Mouse (Mus musculus): ENCODE measurements around the gene Stx6. TPM values are rescaled to one million over a fixed set of nuclear protein-coding genes. Genes with fewer than 3 reads are reported as not detected.

The Stx6 gene
- polyA plus RNA-seq, 1 experiment: 32.4 TPM

DNA sequence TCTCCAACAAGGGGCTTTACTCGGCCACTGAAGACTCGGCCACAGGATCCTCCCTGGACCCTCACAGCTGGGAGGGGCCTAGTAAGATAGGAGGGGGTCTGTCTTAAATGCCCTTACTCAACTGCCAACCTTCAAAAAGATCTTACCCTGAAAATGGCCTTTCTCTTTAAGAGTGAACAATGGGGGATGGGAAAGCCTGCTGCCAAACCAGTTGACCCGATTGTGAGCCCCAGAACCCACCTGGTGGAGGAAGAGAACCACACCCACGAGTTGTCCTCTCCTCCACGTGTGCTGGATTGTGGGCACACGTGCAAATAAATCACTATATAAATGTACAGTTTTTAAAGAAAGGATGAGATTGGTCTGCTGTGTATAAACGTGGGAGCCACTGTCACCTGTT is 46.8 kb downstream of the Stx6 start:
- Histone ChIP-seq H3K4me3 (ENCODE audit: low read depth, low read length) (no peak overlapping the region), H3K27ac (ENCODE audit: insufficient read depth, low read depth, low read length) (no peak overlapping the region), H3K27me3 (ENCODE audit: control insufficient read depth, insufficient read depth, low read length) (no peaks in the 10 kb centered on the region), H3K4me1 (ENCODE audit: control insufficient read depth, insufficient read depth, insufficient read length, low read length) (peaks cover 22% of the 10 kb centered on the region), H3K36me3 (ENCODE audit: control insufficient read depth, insufficient read depth, low read length) (peaks cover 5% of the 10 kb centered on the region; the same call in 1 of the 2 replicates)
- TF ChIP-seq POLR2A (IDR thresholded peaks at IDR 0.05; ENCODE audit: low read depth, low read length) (no peak), CTCF (IDR thresholded peaks at IDR 0.05; ENCODE audit: extremely low read depth, insufficient read length, insufficient replicate concordance, low read depth, low read length) (no peak)
- WGBS: 60% methylated on average over 7 of the region's 7 CpGs

- no peak for TF ChIP-seq CTCF (IDR thresholded peaks at IDR 0.05; ENCODE audit: extremely low read depth, insufficient read length, insufficient replicate concordance, low read depth, low read length)
- no peak for TF ChIP-seq POLR2A (IDR thresholded peaks at IDR 0.05; ENCODE audit: low read depth, low read length)
- Histone ChIP-seq H3K27ac (ENCODE audit: insufficient read depth, low read depth, low read length) (no peak overlapping the region), H3K36me3 (ENCODE audit: control insufficient read depth, insufficient read depth, low read length) (peaks cover 5% of the 10 kb centered on the region; the same call in 1 of the 2 replicates), H3K4me1 (ENCODE audit: control insufficient read depth, insufficient read depth, insufficient read length, low read length) (peaks cover 17% of the 10 kb centered on the region), H3K27me3 (ENCODE audit: control insufficient read depth, insufficient read depth, low read length) (no peaks in the 10 kb centered on the region), H3K4me3 (ENCODE audit: low read depth, low read length) (no peak overlapping the region)
- WGBS: 81% methylated on average over 19 of the region's 19 CpGs
Measured at GRCm38 (mm10) chr1:155205822-155206660, 47.5 kb downstream of the Stx6 start.

- H3K36me3 ChIP-seq (ENCODE audit: control insufficient read depth, insufficient read depth, low read length): peaks cover 5% of the 10 kb centered on the region; the same call in 1 of the 2 replicates
- no peak overlapping the region for H3K27ac ChIP-seq (ENCODE audit: insufficient read depth, low read depth, low read length)
- H3K27me3 ChIP-seq (ENCODE audit: control insufficient read depth, insufficient read depth, low read length): no peaks in the 10 kb centered on the region
- TF ChIP-seq POLR2A (IDR thresholded peaks at IDR 0.05; ENCODE audit: low read depth, low read length): no peak
- TF ChIP-seq CTCF (IDR thresholded peaks at IDR 0.05; ENCODE audit: extremely low read depth, insufficient read length, insufficient replicate concordance, low read depth, low read length): no peak
- peaks cover 3% of the 10 kb centered on the region for H3K4me1 ChIP-seq (ENCODE audit: control insufficient read depth, insufficient read depth, insufficient read length, low read length)
- 68% methylated on average over 3 of the region's 3 CpGs for WGBS
- H3K4me3 ChIP-seq (ENCODE audit: low read depth, low read length): no peak overlapping the region
Measured at GRCm38 (mm10) chr1:155207859-155208258, 49.3 kb downstream of the Stx6 start.

- Histone ChIP-seq H3K27me3 (ENCODE audit: control insufficient read depth, insufficient read depth, low read length) (no peaks in the 10 kb centered on the region), H3K4me1 (ENCODE audit: control insufficient read depth, insufficient read depth, insufficient read length, low read length) (peaks cover 3% of the 10 kb centered on the region; the same call in 1 of the 2 replicates), H3K4me3 (ENCODE audit: low read depth, low read length) (no peak overlapping the region), H3K36me3 (ENCODE audit: control insufficient read depth, insufficient read depth, low read length) (peaks cover 5% of the 10 kb centered on the region; the same call in 1 of the 2 replicates), H3K27ac (ENCODE audit: insufficient read depth, low read depth, low read length) (no peak overlapping the region)
- no peak for TF ChIP-seq POLR2A (IDR thresholded peaks at IDR 0.05; ENCODE audit: low read depth, low read length)
- no peak for TF ChIP-seq CTCF (IDR thresholded peaks at IDR 0.05; ENCODE audit: extremely low read depth, insufficient read length, insufficient replicate concordance, low read depth, low read length)
- WGBS: 30% methylated on average over 11 of the region's 11 CpGs
Measured at GRCm38 (mm10) chr1:155210011-155210763, 51.7 kb downstream of the Stx6 start.

GRCm38 (mm10) chr1:155211017-155211416 is 52.5 kb downstream of the Stx6 start:
- no peaks in the 10 kb centered on the region for H3K27me3 ChIP-seq (ENCODE audit: control insufficient read depth, insufficient read depth, low read length)
- H3K4me3 ChIP-seq (ENCODE audit: low read depth, low read length): no peak overlapping the region
- 66% methylated on average over 7 of the region's 7 CpGs for WGBS
- H3K36me3 ChIP-seq (ENCODE audit: control insufficient read depth, insufficient read depth, low read length): peaks cover 5% of the 10 kb centered on the region; the same call in 1 of the 2 replicates
- peaks cover 3% of the 10 kb centered on the region; the same call in 1 of the 2 replicates for H3K4me1 ChIP-seq (ENCODE audit: control insufficient read depth, insufficient read depth, insufficient read length, low read length)
- TF ChIP-seq POLR2A (IDR thresholded peaks at IDR 0.05; ENCODE audit: low read depth, low read length) (no peak), CTCF (IDR thresholded peaks at IDR 0.05; ENCODE audit: extremely low read depth, insufficient read length, insufficient replicate concordance, low read depth, low read length) (no peak)
- H3K27ac ChIP-seq (ENCODE audit: insufficient read depth, low read depth, low read length): no peak overlapping the region

GRCm38 (mm10) chr1:155212081-155212480 is 53.6 kb downstream of the Stx6 start:
- TF ChIP-seq CTCF (IDR thresholded peaks at IDR 0.05; ENCODE audit: extremely low read depth, insufficient read length, insufficient replicate concordance, low read depth, low read length) (no peak), POLR2A (IDR thresholded peaks at IDR 0.05; ENCODE audit: low read depth, low read length) (no peak)
- Histone ChIP-seq H3K4me1 (ENCODE audit: control insufficient read depth, insufficient read depth, insufficient read length, low read length) (peaks cover 3% of the 10 kb centered on the region; the same call in 1 of the 2 replicates), H3K27me3 (ENCODE audit: control insufficient read depth, insufficient read depth, low read length) (no peaks in the 10 kb centered on the region), H3K36me3 (ENCODE audit: control insufficient read depth, insufficient read depth, low read length) (peaks cover 3% of the 10 kb centered on the region; the same call in 1 of the 2 replicates), H3K4me3 (ENCODE audit: low read depth, low read length) (no peak overlapping the region), H3K27ac (ENCODE audit: insufficient read depth, low read depth, low read length) (no peak overlapping the region)
- 75% methylated on average over 4 of the region's 4 CpGs for WGBS
